Mouse (Mus musculus) intestine, postnatal 0 days (tissue): ENCODE measurements at regions not wholly inside any gene's neighbourhood (a gene's known extent, or its start where the extent isn't known, plus 50 kb on each side); places are given as distances from the start of the nearest gene placed in this dataset.

ENCODE experiments used
- ATAC-seq: fragments of 200-750 bp; cut with Nextera tagmentation; 2 replicates; pipeline ENCODE4 v1.8.0; 2017; ENCODE audit warnings: mild to moderate bottlenecking, moderate TSS enrichment, moderate library complexity
- H3K27ac ChIP-seq: fragments of 300-500 bp; sonication (generic); 2 replicates; pipeline ENCODE4 v1.5.1; 2014; ENCODE audit warnings: mild to moderate bottlenecking, low read depth, low read length, moderate library complexity
- H3K27me3 ChIP-seq: fragments of 300-500 bp; sonication (generic); replicated peaks from 2 replicates; pipeline ENCODE4 v1.6.1; 2014; ENCODE audit warnings: low read length, mixed read lengths; ENCODE audit not compliant: control insufficient read depth, insufficient read depth
- H3K36me3 ChIP-seq: fragments of 300-500 bp; sonication (generic); 2 replicates; pipeline ENCODE4 v1.6.1; 2014; ENCODE audit warnings: mild to moderate bottlenecking, moderate library complexity; ENCODE audit not compliant: control insufficient read depth, insufficient read depth
- H3K4me1 ChIP-seq: fragments of 300-500 bp; sonication (generic); replicated peaks from 2 replicates; pipeline ENCODE4 v1.6.1; 2014; ENCODE audit warnings: antibody characterized with exemption, low read length, mixed read lengths; ENCODE audit not compliant: control insufficient read depth, insufficient read depth
- H3K4me2 ChIP-seq: fragments of 300-500 bp; sonication (generic); replicated peaks from 2 replicates; pipeline ENCODE4 v1.6.1; 2014; ENCODE audit warnings: low read depth, mild to moderate bottlenecking, moderate library complexity
- H3K4me3 ChIP-seq: fragments of 300-500 bp; sonication (generic); 2 replicates; pipeline ENCODE4 v1.5.1; 2014; ENCODE audit warnings: low read depth, low read length
- H3K9ac ChIP-seq: fragments of 300-500 bp; sonication (generic); 2 replicates; pipeline ENCODE4 v1.6.1; 2014; ENCODE audit warnings: mild to moderate bottlenecking, low read depth, low read length
- H3K9me3 ChIP-seq: fragments of 300-500 bp; sonication (generic); 2 replicates; pipeline ENCODE4 v1.6.1; 2016; ENCODE audit warnings: mixed run types; ENCODE audit not compliant: control insufficient read depth
- CTCF ChIP-seq: sonication (generic); IDR thresholded peaks from 2 replicates; pipeline ENCODE4 v1.5.1; 2016; ENCODE audit warnings: low read depth, mild to moderate bottlenecking, control low read depth, antibody characterized with exemption, moderate library complexity
- WGBS: fragments of 180-500 bp; shearing (Covaris S2); extraction: QIAGEN DNeasy Blood & Tissue Kit; methylation state at CpG from one replicate; pipeline ENCODE4 v1.1.7; 2014; 5-methylcytosine and 5-hydroxymethylcytosine counted together

GRCm38 (mm10) chr13:119268301-119268675 is 160.1 kb upstream of the Paip1 start:
- Histone ChIP-seq H3K27ac (no peak overlapping the region), H3K36me3 (no peaks in the 10 kb centered on the region), H3K9me3 (no peaks in the 10 kb centered on the region), H3K27me3 (no peaks in the 10 kb centered on the region), H3K4me2 (peak overlapping the region; percentile 24), H3K4me1 (no peaks in the 10 kb centered on the region), H3K4me3 (no peak overlapping the region), H3K9ac (no peak overlapping the region)
- WGBS: 54% methylated on average over 10 of the region's 10 CpGs
- ATAC-seq: 0 out of 2 replicates have a peak, but pooled peaks have one; percentile 33
- TF ChIP-seq CTCF: no peak

- Histone ChIP-seq H3K4me1 (no peaks in the 10 kb centered on the region), H3K36me3 (no peaks in the 10 kb centered on the region), H3K4me3 (no peak overlapping the region), H3K27ac (no peak overlapping the region), H3K27me3 (no peaks in the 10 kb centered on the region), H3K9ac (no peak overlapping the region), H3K9me3 (no peaks in the 10 kb centered on the region), H3K4me2 (no peak overlapping the region)
- TF ChIP-seq CTCF: no peak
- ATAC-seq: no peak
- WGBS: 77% methylated on average over 4 of the region's 4 CpGs
These were observed 152.9 kb upstream of the Paip1 start for GRCm38 (mm10) chr13:119275500-119275899.

GRCm38 (mm10) chr13:119277308-119277948 is 151.0 kb upstream of the Paip1 start:
- Histone ChIP-seq H3K27me3 (no peaks in the 10 kb centered on the region), H3K4me3 (no peak overlapping the region), H3K4me1 (no peaks in the 10 kb centered on the region), H3K27ac (no peak overlapping the region), H3K36me3 (no peaks in the 10 kb centered on the region), H3K9me3 (no peaks in the 10 kb centered on the region), H3K4me2 (no peak overlapping the region), H3K9ac (no peak overlapping the region)
- 69% methylated on average over 13 of the region's 13 CpGs for WGBS
- ATAC-seq: no peak
- TF ChIP-seq CTCF: no peak

- WGBS: 92% methylated on average over 8 of the region's 8 CpGs
- Histone ChIP-seq H3K4me2 (no peak overlapping the region), H3K4me3 (no peak overlapping the region), H3K27ac (no peak overlapping the region), H3K9ac (no peak overlapping the region), H3K9me3 (no peaks in the 10 kb centered on the region), H3K27me3 (no peaks in the 10 kb centered on the region), H3K4me1 (no peaks in the 10 kb centered on the region), H3K36me3 (no peaks in the 10 kb centered on the region)
- no peak for TF ChIP-seq CTCF
- ATAC-seq: no peak
These were observed 149.0 kb upstream of the Paip1 start for GRCm38 (mm10) chr13:119279449-119279848.

- Histone ChIP-seq H3K9me3 (no peaks in the 10 kb centered on the region), H3K9ac (no peak overlapping the region), H3K4me3 (no peak overlapping the region), H3K36me3 (no peaks in the 10 kb centered on the region), H3K27ac (no peak overlapping the region), H3K4me2 (no peak overlapping the region), H3K4me1 (no peaks in the 10 kb centered on the region), H3K27me3 (no peaks in the 10 kb centered on the region)
- ATAC-seq: no peak
- 66% methylated on average over 5 of the region's 5 CpGs for WGBS
- TF ChIP-seq CTCF: no peak
These were observed 147.8 kb upstream of the Paip1 start for GRCm38 (mm10) chr13:119280622-119281021.

GRCm38 (mm10) chr13:119283448-119283847 is 145.0 kb upstream of the Paip1 start:
- Histone ChIP-seq H3K9ac (no peak overlapping the region), H3K27me3 (no peaks in the 10 kb centered on the region), H3K27ac (no peak overlapping the region), H3K4me2 (no peak overlapping the region), H3K4me1 (no peaks in the 10 kb centered on the region), H3K4me3 (no peak overlapping the region), H3K9me3 (no peaks in the 10 kb centered on the region), H3K36me3 (no peaks in the 10 kb centered on the region)
- TF ChIP-seq CTCF: peak; percentile 82
- ATAC-seq: no peak
- 44% methylated on average over 6 of the region's 6 CpGs for WGBS

GRCm38 (mm10) chr13:119309238-119309637 is 119.2 kb upstream of the Paip1 start:
- H3K9me3 ChIP-seq: no peaks in the 10 kb centered on the region
- no peak overlapping the region for H3K4me2 ChIP-seq
- H3K4me3 ChIP-seq: no peak overlapping the region
- H3K36me3 ChIP-seq: no peaks in the 10 kb centered on the region
- no peak for TF ChIP-seq CTCF
- no peak overlapping the region for H3K27ac ChIP-seq
- H3K4me1 ChIP-seq: no peaks in the 10 kb centered on the region
- no peak for ATAC-seq
- H3K9ac ChIP-seq: no peak overlapping the region
- WGBS: 79% methylated on average over 1 of the region's 1 CpGs
- H3K27me3 ChIP-seq: no peaks in the 10 kb centered on the region
